Mouse (Mus musculus) hindbrain, embryonic 16.5 days (tissue): ENCODE measurements around the gene Plscr2. TPM values are rescaled to one million over a fixed set of nuclear protein-coding genes. Genes with fewer than 3 reads are reported as not detected.
"Not testable (repeated sequence)": the region's sequence is repeated elsewhere in the genome, so short reads cannot be mapped to it uniquely, and the experiment has no call there.

Experiments
- ATAC-seq: fragments of 200-750 bp; cut with Nextera tagmentation; 2 replicates; pipeline ENCODE4 v1.8.0; 2017; ENCODE audit warnings: moderate TSS enrichment, moderate library complexity
- H3K27ac ChIP-seq: fragments of 300-500 bp; sonication (generic); 2 replicates; pipeline ENCODE4 v1.5.1; 2014; ENCODE audit warnings: low read depth, mild to moderate bottlenecking, control low read depth, low read length, moderate library complexity
- H3K27me3 ChIP-seq: fragments of 300-500 bp; sonication (generic); replicated peaks from 2 replicates; pipeline ENCODE4 v1.6.1; 2014; ENCODE audit warnings: low read length; ENCODE audit not compliant: control insufficient read depth, insufficient read depth
- H3K36me3 ChIP-seq: fragments of 300-500 bp; sonication (generic); 2 replicates; pipeline ENCODE4 v1.6.1; 2014; ENCODE audit warnings: mild to moderate bottlenecking, low read length, moderate library complexity, mixed read lengths; ENCODE audit not compliant: control insufficient read depth, insufficient read depth
- H3K4me1 ChIP-seq: fragments of 300-500 bp; sonication (generic); 2 replicates; pipeline ENCODE4 v1.6.1; 2014; ENCODE audit warnings: low read depth, low read length; ENCODE audit not compliant: control insufficient read depth, insufficient read depth
- H3K4me2 ChIP-seq: fragments of 300-500 bp; sonication (generic); 2 replicates; pipeline ENCODE4 v1.6.1; 2014; ENCODE audit warnings: mild to moderate bottlenecking, low read length, control low read depth, moderate library complexity
- H3K4me3 ChIP-seq: fragments of 300-500 bp; sonication (generic); 2 replicates; pipeline ENCODE4 v1.5.1; 2014; ENCODE audit warnings: mild to moderate bottlenecking, low read length, control low read depth, moderate library complexity
- H3K9ac ChIP-seq: fragments of 300-500 bp; sonication (generic); 2 replicates; pipeline ENCODE4 v1.6.1; 2014; ENCODE audit warnings: low read depth, mild to moderate bottlenecking, control low read depth, low read length, moderate library complexity
- H3K9me3 ChIP-seq: fragments of 300-500 bp; sonication (generic); 2 replicates; pipeline ENCODE4 v1.6.1; 2014; ENCODE audit warnings: mild to moderate bottlenecking, low read length, moderate library complexity; ENCODE audit not compliant: control insufficient read depth
- WGBS: fragments of 180-500 bp; shearing (Covaris S2); extraction: QIAGEN DNeasy Blood & Tissue Kit; methylation state at CpG from one replicate; pipeline ENCODE4 v1.1.7; 2014; 5-methylcytosine and 5-hydroxymethylcytosine counted together
- polyA plus RNA-seq: library from polyadenylated mRNA; unstranded; fragments of >200 nt; fragmentation: Nextera tagmentation; extraction: Ambion mirVana; gene quantifications from 2 replicates; pipeline ENCODE4 v1.2.1, GENCODE M21; 2015

The Plscr2 gene
- polyA plus RNA-seq, 1 experiment from 2014 or later, result 0.78 TPM

GRCm38 (mm10) chr9:92292922-92293321, 17.5 kb downstream of the Plscr2 start:
- H3K4me1 ChIP-seq, result no peaks in the 10 kb centered on the region
- H3K4me3 ChIP-seq, result no peak overlapping the region
- 79% methylated on average over 3 of the region's 3 CpGs for WGBS
- ATAC-seq, result no peak
- no peaks in the 10 kb centered on the region for H3K27me3 ChIP-seq
- no peak overlapping the region for H3K27ac ChIP-seq
- H3K9me3 ChIP-seq, result no peaks in the 10 kb centered on the region
- H3K36me3 ChIP-seq, result no peaks in the 10 kb centered on the region
- H3K4me2 ChIP-seq, result no peak overlapping the region
- no peak overlapping the region for H3K9ac ChIP-seq

DNA sequence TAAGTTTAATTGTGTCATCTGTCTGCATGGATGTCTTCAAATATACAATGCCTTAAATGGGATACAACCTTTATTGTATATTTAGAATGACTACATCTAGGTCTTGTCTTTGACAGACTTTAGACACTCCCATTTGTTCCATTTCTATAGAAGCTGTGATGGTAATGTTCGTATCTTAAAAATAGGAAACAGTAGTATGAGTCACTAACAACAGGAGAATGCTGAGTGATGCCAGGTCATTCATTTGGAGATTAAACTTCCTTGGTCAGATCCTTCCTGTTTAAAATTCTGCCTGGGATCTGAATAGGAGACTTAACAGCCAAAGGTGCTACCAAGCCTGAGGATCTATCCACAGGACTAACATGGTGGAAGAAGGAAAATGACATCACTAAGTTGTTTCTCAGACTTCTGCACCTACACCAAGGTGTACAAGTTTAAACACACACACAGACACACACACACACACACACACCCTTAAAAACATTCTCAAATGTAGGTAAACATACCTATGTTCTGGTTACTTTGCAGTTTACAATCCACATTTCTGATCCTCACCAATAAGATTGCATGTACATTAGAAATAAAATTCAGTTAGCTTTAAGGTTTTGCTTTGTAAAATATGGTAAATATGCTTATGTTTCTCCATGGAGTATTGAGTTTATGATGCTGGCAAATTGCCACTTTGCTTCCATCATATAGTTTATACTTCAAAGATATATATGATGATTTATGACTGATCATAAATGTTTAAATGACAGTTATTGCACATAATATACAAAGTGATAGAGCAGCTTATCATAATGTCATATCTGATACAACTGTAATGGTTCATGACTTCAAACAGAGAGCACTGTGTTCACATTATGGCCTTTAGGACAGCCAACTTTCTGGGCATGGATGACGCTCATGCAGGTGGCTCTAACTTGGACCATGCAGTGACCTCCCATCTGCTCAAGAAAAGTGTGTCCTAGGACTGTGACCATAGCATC, 18.5 kb downstream of the Plscr2 start:
- Histone ChIP-seq H3K9ac (no peak overlapping the region), H3K4me1 (no peaks in the 10 kb centered on the region), H3K9me3 (no peaks in the 10 kb centered on the region), H3K4me3 (no peak overlapping the region), H3K36me3 (no peaks in the 10 kb centered on the region), H3K4me2 (no peak overlapping the region), H3K27me3 (no peaks in the 10 kb centered on the region), H3K27ac (no peak overlapping the region)
- no peak for ATAC-seq
- 95% methylated on average over 2 of the region's 2 CpGs for WGBS

- no peaks in the 10 kb centered on the region for H3K36me3 ChIP-seq
- no peak overlapping the region for H3K4me2 ChIP-seq
- no peak for ATAC-seq
- no peaks in the 10 kb centered on the region for H3K9me3 ChIP-seq
- no peak overlapping the region for H3K9ac ChIP-seq
- no peak overlapping the region for H3K27ac ChIP-seq
- H3K4me3 ChIP-seq, result no peak overlapping the region
- no peaks in the 10 kb centered on the region for H3K27me3 ChIP-seq
- WGBS, result 88% methylated on average over 1 of the region's 1 CpGs
- H3K4me1 ChIP-seq, result no peaks in the 10 kb centered on the region
Observed at GRCm38 (mm10) chr9:92298288-92298687, 22.9 kb downstream of the Plscr2 start.

GRCm38 (mm10) chr9:92301213-92301612, 25.8 kb downstream of the Plscr2 start:
- H3K36me3 ChIP-seq, result no peaks in the 10 kb centered on the region
- no peak overlapping the region for H3K4me3 ChIP-seq
- 72% methylated on average over 3 of the region's 3 CpGs for WGBS
- H3K9me3 ChIP-seq, result no peaks in the 10 kb centered on the region
- no peak overlapping the region for H3K4me2 ChIP-seq
- H3K27me3 ChIP-seq, result no peaks in the 10 kb centered on the region
- no peak overlapping the region for H3K9ac ChIP-seq
- H3K27ac ChIP-seq, result no peak overlapping the region
- no peak for ATAC-seq
- H3K4me1 ChIP-seq, result no peaks in the 10 kb centered on the region

DNA sequence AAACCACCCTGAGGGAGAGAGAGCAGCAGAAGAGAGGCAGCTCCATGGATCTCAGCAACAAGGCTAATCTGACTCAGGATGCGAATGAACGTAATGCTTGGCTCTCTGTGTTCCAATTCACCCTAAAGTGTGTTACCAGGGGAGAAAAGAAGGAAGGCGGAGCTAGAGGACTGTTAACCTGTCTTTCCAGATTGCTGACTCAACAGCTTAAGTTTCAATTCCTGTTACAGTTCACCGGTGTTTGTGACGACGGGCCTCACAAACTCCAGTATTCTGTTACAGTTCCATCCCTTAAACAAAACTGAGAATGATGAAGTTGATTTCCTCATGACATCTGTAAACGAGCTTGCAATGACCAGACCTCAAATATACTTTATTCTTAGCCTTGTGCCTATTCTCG, 29.7 kb downstream of the Plscr2 start:
- no peaks in the 10 kb centered on the region for H3K4me1 ChIP-seq
- H3K9ac ChIP-seq, result no peak overlapping the region
- H3K4me2 ChIP-seq, result no peak overlapping the region
- no peak overlapping the region for H3K4me3 ChIP-seq
- H3K9me3 ChIP-seq, result no peaks in the 10 kb centered on the region
- ATAC-seq, result no peak
- H3K27me3 ChIP-seq, result no peaks in the 10 kb centered on the region
- no peaks in the 10 kb centered on the region for H3K36me3 ChIP-seq
- 78% methylated on average over 8 of the region's 8 CpGs for WGBS
- H3K27ac ChIP-seq, result no peak overlapping the region

DNA sequence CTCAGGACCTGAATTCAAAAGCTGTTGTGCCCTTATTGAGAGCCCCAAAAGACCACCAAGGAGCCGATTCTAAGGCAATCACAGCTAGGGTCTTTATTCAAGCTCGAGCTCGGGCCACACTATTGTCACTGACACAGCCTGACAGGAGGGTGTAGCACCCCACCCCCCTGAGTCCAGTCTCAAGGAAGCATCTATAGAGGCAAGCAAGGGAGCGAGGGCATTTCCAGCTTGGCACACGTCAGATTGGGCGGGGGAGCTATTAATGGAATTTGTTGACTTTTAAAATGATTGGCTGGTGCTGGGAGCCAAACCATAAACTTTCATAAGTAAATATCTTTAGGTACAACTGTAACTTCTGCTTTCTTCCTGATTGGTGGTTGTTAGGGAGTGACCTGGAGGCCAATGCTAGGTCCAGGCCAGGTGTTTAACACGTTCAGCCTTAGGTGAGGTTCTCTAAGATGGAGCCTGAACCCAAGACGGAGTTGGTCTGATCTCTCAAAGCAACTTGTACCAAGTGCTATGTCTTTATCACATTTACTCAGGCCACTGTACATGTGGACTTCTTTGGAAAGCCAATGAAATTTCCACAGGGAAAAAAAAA, 30.3 kb downstream of the Plscr2 start:
- WGBS, result 51% methylated on average over 8 of the region's 8 CpGs
- no peaks in the 10 kb centered on the region for H3K4me1 ChIP-seq
- H3K36me3 ChIP-seq, result no peaks in the 10 kb centered on the region
- H3K27ac ChIP-seq, result no peak overlapping the region
- H3K4me2 ChIP-seq, result no peak overlapping the region
- no peaks in the 10 kb centered on the region for H3K27me3 ChIP-seq
- no peak overlapping the region for H3K4me3 ChIP-seq
- no peaks in the 10 kb centered on the region for H3K9me3 ChIP-seq
- H3K9ac ChIP-seq, result no peak overlapping the region
- no peak for ATAC-seq

- Histone ChIP-seq H3K9me3 (no peaks in the 10 kb centered on the region), H3K9ac (no peak within 1 kb of the TSS), H3K27me3 (no peaks in the 10 kb centered on the region), H3K36me3 (no peaks in the 10 kb centered on the region), H3K4me2 (no peak within 1 kb of the TSS), H3K4me3 (no peak within 1 kb of the TSS), H3K27ac (no peak within 1 kb of the TSS), H3K4me1 (no peaks in the 10 kb centered on the region)
- WGBS, result 97% methylated on average over 1 of the region's 1 CpGs
- ATAC-seq, result no peak
Observed at GRCm38 (mm10) chr9:92309077-92309476, 33.7 kb downstream of the Plscr2 start, which contains the start of gene 1700057G04Rik. Gene 1700057G04Rik, plus strand, starts transcription at chr9:92309377.

GRCm38 (mm10) chr9:92316791-92317190, 41.4 kb downstream of the Plscr2 start:
- H3K27me3 ChIP-seq, result no peaks in the 10 kb centered on the region
- no peak for ATAC-seq
- H3K4me2 ChIP-seq, result no peak overlapping the region
- H3K27ac ChIP-seq, result no peak overlapping the region
- no peaks in the 10 kb centered on the region for H3K4me1 ChIP-seq
- H3K9ac ChIP-seq, result no peak overlapping the region
- WGBS, result 95% methylated on average over 3 of the region's 3 CpGs
- no peaks in the 10 kb centered on the region for H3K9me3 ChIP-seq
- no peaks in the 10 kb centered on the region for H3K36me3 ChIP-seq
- no peak overlapping the region for H3K4me3 ChIP-seq

GRCm38 (mm10) chr9:92325936-92326335, 50.5 kb downstream of the Plscr2 start:
- H3K4me2 ChIP-seq, H3K4me1 ChIP-seq, H3K4me3 ChIP-seq, H3K9me3 ChIP-seq, H3K9ac ChIP-seq, H3K27me3 ChIP-seq, H3K36me3 ChIP-seq, H3K27ac ChIP-seq, ATAC-seq: not testable (repeated sequence)
- WGBS, result 69% methylated on average over 9 of the region's 9 CpGs
